Mouse (Mus musculus) lung, adult 2 months (tissue): ENCODE measurements around the gene Nme9. TPM values are rescaled to one million over a fixed set of nuclear protein-coding genes. Genes with fewer than 3 reads are reported as not detected.

Experiments used
- DNase-seq: peaks from one replicate; pipeline ENCODE4 v3.0.0; 2022
- H3K4me1 ChIP-seq: fragments of 200-500 bp; 2 replicates; pipeline ENCODE4 v1.6.1; 2011; ENCODE audit warnings: low read length; ENCODE audit not compliant: control insufficient read depth, insufficient read depth
- H3K4me3 ChIP-seq: fragments of 200-500 bp; replicated peaks from 2 replicates; pipeline ENCODE3; 2011; ENCODE audit warnings: low read depth, mild to moderate bottlenecking, control low read depth, low read length; ENCODE audit errors: extremely low read depth
- CTCF ChIP-seq: fragments of 200-500 bp; IDR thresholded peaks from 2 replicates; pipeline ENCODE4 v1.5.1; 2011; ENCODE audit warnings: mild to moderate bottlenecking, low read length, control low read depth; ENCODE audit not compliant: insufficient read depth
- POLR2A ChIP-seq: fragments of 200-500 bp; IDR thresholded peaks from 2 replicates; pipeline ENCODE4 v1.6.1; 2011; ENCODE audit warnings: low read depth, mild to moderate bottlenecking, control low read depth, low read length, borderline replicate concordance; ENCODE audit errors: extremely low read depth
- WGBS: fragments of 180-500 bp; shearing (Covaris S2); methylation state at CpG from one replicate; pipeline ENCODE4 v1.1.7; 2018; 5-methylcytosine and 5-hydroxymethylcytosine counted together
- polyA plus RNA-seq: library from polyadenylated mRNA; depleted of rRNA; stranded (reverse); fragments of >200 nt; gene quantifications from 2 replicates; pipeline ENCODE4 v1.2.3, GENCODE M21; 2012

Nme9 gene
- polyA plus RNA-seq, 1 experiment = 12.7 TPM

GRCm38 (mm10) chr9:99441647-99442433 is 9.4 kb upstream of the Nme9 start:
- WGBS = 80% methylated on average over 4 of the region's 4 CpGs
- DNase-seq = no peak
- 0 out of 2 replicates have a peak, but pooled peaks cover 2% of the 10 kb centered on the region for H3K4me1 ChIP-seq
- TF ChIP-seq CTCF = no peak
- no peak for TF ChIP-seq POLR2A
- H3K4me3 ChIP-seq = no peak overlapping the region

GRCm38 (mm10) chr9:99444590-99445178 is 6.6 kb upstream of the Nme9 start:
- no peak for DNase-seq
- Histone ChIP-seq H3K4me3 (no peak overlapping the region), H3K4me1 (no peaks in the 10 kb centered on the region)
- WGBS = 28% methylated on average over 8 of the region's 8 CpGs
- no peak for TF ChIP-seq POLR2A
- TF ChIP-seq CTCF = peak; percentile 42

- DNase-seq = no peak
- Histone ChIP-seq H3K4me3 (no peak overlapping the region), H3K4me1 (no peaks in the 10 kb centered on the region)
- no peak for TF ChIP-seq POLR2A
- TF ChIP-seq CTCF = no peak
Measured at GRCm38 (mm10) chr9:99446259-99446658, 5.0 kb upstream of the Nme9 start.

GRCm38 (mm10) chr9:99447323-99447722 is 4.0 kb upstream of the Nme9 start:
- Histone ChIP-seq H3K4me3 (no peak overlapping the region), H3K4me1 (no peaks in the 10 kb centered on the region)
- no peak for DNase-seq
- 54% methylated on average over 3 of the region's 3 CpGs for WGBS
- no peak for TF ChIP-seq POLR2A
- no peak for TF ChIP-seq CTCF

DNA sequence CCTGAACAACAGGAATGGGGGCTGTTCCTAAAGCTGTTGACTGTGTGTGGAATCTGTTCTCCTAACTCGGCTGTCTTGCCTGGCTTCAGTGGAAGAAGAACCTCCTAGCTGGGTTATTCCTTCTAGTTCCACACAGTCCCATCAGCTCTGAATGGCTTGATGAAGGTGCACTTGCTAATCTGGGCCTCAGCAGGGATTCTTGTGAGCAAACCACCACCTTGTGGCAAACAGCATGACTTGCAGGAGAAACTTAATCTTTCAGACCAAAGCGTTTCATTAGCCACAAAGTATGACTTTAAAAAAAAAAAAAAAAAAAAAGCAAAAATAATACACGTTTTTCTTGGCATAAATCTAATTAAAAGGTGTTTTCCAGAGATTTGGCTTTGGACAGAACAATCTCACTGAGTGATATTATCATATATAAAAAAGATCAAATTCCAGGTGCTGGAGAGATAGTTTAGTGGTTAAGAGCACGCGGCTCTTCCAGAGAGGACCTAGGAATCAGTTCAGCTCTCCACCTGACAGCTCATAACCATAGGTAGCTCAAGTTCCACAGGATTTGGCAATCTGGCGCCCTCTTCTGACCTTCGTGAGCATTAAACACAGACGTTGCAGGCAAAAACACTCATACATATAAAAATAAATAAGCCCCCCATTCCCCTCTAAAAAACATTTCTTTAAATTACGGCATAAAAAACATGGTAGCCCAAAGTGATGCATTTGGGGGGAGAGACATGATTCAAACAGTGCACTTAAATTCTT is 1.2 kb upstream of the Nme9 start:
- WGBS = 37% methylated on average over 9 of the region's 9 CpGs
- DNase-seq = no peak
- Histone ChIP-seq H3K4me3 (no peak overlapping the region), H3K4me1 (no peaks in the 10 kb centered on the region)
- TF ChIP-seq POLR2A = no peak
- TF ChIP-seq CTCF = peak; percentile 43

DNA sequence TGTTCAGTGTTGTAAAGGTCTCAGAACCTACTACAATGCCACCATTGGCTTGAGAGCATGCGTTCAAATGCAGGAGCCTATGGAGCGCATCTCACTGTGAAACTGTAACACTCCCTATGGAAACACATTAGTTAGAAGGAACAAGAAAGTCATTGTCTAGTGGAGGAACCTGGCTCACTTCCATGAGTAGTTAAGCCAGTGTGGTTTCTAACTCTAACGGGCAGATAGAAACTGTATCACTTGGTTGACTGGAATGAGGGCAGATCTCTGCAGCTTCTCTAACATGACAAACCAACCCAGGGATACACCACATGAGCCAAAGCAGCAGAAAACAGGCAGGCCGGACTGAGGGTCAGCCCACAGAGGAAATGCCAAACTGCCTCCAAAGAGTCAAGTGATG is 2.9 kb downstream of the Nme9 start:
- no peak for DNase-seq
- TF ChIP-seq POLR2A (no peak), CTCF (no peak)
- no peaks in the 10 kb centered on the region for H3K4me1 ChIP-seq
- no peak overlapping the region for H3K4me3 ChIP-seq
- WGBS = 78% methylated on average over 4 of the region's 4 CpGs

GRCm38 (mm10) chr9:99458529-99459208 is 7.4 kb downstream of the Nme9 start:
- no peaks in the 10 kb centered on the region for H3K4me1 ChIP-seq
- no peak overlapping the region for H3K4me3 ChIP-seq
- TF ChIP-seq POLR2A (no peak), CTCF (peak; percentile 68)
- DNase-seq = peak; percentile 64
- 39% methylated on average over 12 of the region's 12 CpGs for WGBS

DNA sequence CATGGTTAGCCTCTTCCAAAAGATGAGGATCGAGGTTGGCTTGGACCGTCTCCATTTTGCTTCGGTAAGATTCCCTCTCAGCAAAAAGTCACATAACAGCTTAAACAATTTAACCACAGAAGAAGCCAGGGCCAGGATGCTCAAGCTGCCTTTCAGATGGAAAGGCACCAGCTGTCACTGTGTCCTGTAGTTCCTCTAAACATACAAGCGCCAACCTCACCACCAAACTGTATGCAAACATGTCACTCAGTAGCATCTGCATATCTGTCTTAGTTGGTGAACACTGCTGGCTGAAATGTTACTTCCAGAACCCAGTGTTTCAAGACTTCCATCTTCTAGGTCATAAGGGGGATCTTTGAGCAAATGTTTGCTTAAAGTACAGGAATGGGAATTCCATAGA is 8.5 kb downstream of the Nme9 start:
- Histone ChIP-seq H3K4me1 (no peaks in the 10 kb centered on the region), H3K4me3 (no peak overlapping the region)
- no peak for DNase-seq
- TF ChIP-seq POLR2A = no peak
- TF ChIP-seq CTCF = no peak
- 86% methylated on average over 4 of the region's 4 CpGs for WGBS

DNA sequence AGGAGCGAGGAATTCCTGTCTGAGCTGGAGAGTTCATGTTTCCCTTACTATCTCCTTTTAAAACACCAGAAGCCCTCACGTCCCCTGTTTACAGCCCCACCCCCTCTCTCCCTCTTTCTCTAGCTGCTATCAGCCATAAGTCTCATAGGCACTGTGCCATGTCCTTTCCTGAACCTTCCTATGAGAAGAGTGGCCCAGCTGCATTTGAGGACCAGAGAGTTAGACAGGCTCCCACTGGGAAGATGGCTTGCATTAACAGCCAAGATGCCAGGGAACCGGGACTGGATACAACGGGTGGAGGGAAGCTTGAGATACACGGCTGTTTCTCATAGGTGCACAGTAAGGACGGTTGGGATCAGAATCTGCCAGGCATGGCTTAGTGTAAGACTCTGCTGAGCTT is 13.6 kb downstream of the Nme9 start:
- 71% methylated on average over 6 of the region's 6 CpGs for WGBS
- H3K4me3 ChIP-seq = no peak overlapping the region
- no peaks in the 10 kb centered on the region for H3K4me1 ChIP-seq
- TF ChIP-seq POLR2A = no peak
- no peak for TF ChIP-seq CTCF
- DNase-seq = no peak
